In the genomic region with DNA sequence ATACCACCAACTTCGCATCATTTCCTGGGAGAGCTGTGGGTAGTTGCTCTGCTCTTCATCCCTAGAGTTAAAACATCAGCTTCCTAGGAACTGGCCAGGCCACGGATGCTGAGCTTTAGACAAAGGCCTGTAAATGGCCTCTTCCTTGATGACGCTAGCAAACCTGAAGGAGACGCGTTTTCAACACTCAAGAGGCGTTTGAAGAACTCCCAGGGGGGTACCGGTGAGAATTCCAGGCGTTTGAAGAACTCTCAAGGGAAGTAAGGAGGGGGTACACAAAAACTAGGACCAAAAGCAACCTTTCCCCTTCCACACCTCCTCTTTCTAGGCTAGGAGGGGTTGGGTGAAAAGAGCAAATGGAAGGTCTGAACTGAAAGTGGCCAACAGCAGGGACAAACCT, we compare ENCODE assay signal across 8 mouse cellular contexts. TPM values are rescaled to one million over a fixed set of nuclear protein-coding genes. Genes with fewer than 3 reads are reported as not detected.
DNase-seq lines count a peak whose midpoint lies in the region; ATAC-seq and TF ChIP-seq lines count a peak whose summit lies in the region.

No protein-coding gene starts in this region.

- no peak for ATAC-seq in kidney, postnatal 0 days (replicated peaks; ENCODE audit: low FRiP score, low read depth)
- ATAC-seq in embryonic facial prominence, embryonic 11.5 days (replicated peaks; ENCODE audit: insufficient number of reproducible peaks, low FRiP score, low TSS enrichment, low read depth), result no peak
- ATAC-seq in hindbrain, postnatal 0 days, result no peak
- no peak for ATAC-seq in megakaryocyte progenitor cell, adult 5-6 weeks (replicated peaks; ENCODE audit: poor library complexity)

- H3K9ac ChIP-seq in kidney, postnatal 0 days (ENCODE audit: low read depth, low read length), result peak overlapping the region; percentile 66
- peak overlapping the region; percentile 54 for H3K9ac ChIP-seq in embryonic facial prominence, embryonic 11.5 days (replicated peaks; ENCODE audit: low read length)
- H3K9ac ChIP-seq in hindbrain, postnatal 0 days (replicated peaks; ENCODE audit: low read length), result peak overlapping the region; percentile 40

- H3K79me2 ChIP-seq in myocyte (ENCODE audit: control insufficient read depth, insufficient read depth), result no peaks in the 10 kb centered on the region

- 5% methylated on average over 8 of the region's 8 CpGs for WGBS in kidney, postnatal 0 days
- 5% methylated on average over 8 of the region's 8 CpGs for WGBS in embryonic facial prominence, embryonic 11.5 days
- 5% methylated on average over 8 of the region's 8 CpGs for WGBS in hindbrain, postnatal 0 days

- H3ac ChIP-seq in myocyte (ENCODE audit: control insufficient read depth, insufficient read length), result no peak overlapping the region

- peak overlapping the region; percentile 65 for H3K4me3 ChIP-seq in kidney, postnatal 0 days (replicated peaks; ENCODE audit: low read depth, low read length)
- peak overlapping the region; percentile 45 for H3K4me3 ChIP-seq in embryonic facial prominence, embryonic 11.5 days (ENCODE audit: low read depth, low read length)
- peak overlapping the region; percentile 43 for H3K4me3 ChIP-seq in hindbrain, postnatal 0 days (ENCODE audit: low read length)
- H3K4me3 ChIP-seq in myocyte, result no peak overlapping the region

- intact Hi-C loops in left cerebral cortex, postnatal 14 days (cut with DNase I), result no loop called here

- peak overlapping the region; percentile 92 for H3K4me2 ChIP-seq in kidney, postnatal 0 days (ENCODE audit: low read length)
- H3K4me2 ChIP-seq in embryonic facial prominence, embryonic 11.5 days (ENCODE audit: low read depth, low read length), result peak overlapping the region; percentile 82
- H3K4me2 ChIP-seq in hindbrain, postnatal 0 days (ENCODE audit: low read depth, low read length), result peak overlapping the region; percentile 82
- H3K4me2 ChIP-seq in myocyte (ENCODE audit: low read depth), result peak overlapping the region; percentile 56

- peaks cover 26% of the 10 kb centered on the region for H3K4me1 ChIP-seq in kidney, postnatal 0 days (replicated peaks; ENCODE audit: insufficient read depth, low read length)
- H3K4me1 ChIP-seq in embryonic facial prominence, embryonic 11.5 days (ENCODE audit: control insufficient read depth, insufficient read depth, low read length), result no peaks in the 10 kb centered on the region
- H3K4me1 ChIP-seq in hindbrain, postnatal 0 days (ENCODE audit: insufficient read depth, low read length), result no peaks in the 10 kb centered on the region

- H3K9me3 ChIP-seq in kidney, postnatal 0 days (replicated peaks; ENCODE audit: low read length), result no peaks in the 10 kb centered on the region
- no peaks in the 10 kb centered on the region for H3K9me3 ChIP-seq in embryonic facial prominence, embryonic 11.5 days (replicated peaks; ENCODE audit: control insufficient read depth, low read length)
- H3K9me3 ChIP-seq in hindbrain, postnatal 0 days (ENCODE audit: low read length), result no peaks in the 10 kb centered on the region

- TF ChIP-seq POLR2A in myocyte (IDR thresholded peaks at IDR 0.05; ENCODE audit: insufficient read length, low read depth), result no peak

- no peak for DNase-seq in kidney, postnatal 0 days (ENCODE audit: low spot score)
- DNase-seq in kidney, postnatal 25 days, result no peak
- DNase-seq in embryonic facial prominence, embryonic 11.5 days (ENCODE audit: low spot score), result peak; percentile 47
- DNase-seq in hindbrain, postnatal 0 days (ENCODE audit: low spot score), result no peak
- no peak for DNase-seq in left cerebral cortex, postnatal 14 days (ENCODE audit: low spot score in 2 of 2)
- DNase-seq in natural killer cell, adult 2 months (ENCODE audit: low spot score in 2 of 2), result no peak

- no peaks in the 10 kb centered on the region for H3K36me3 ChIP-seq in kidney, postnatal 0 days (ENCODE audit: insufficient read depth, low read length)
- H3K36me3 ChIP-seq in embryonic facial prominence, embryonic 11.5 days (replicated peaks; ENCODE audit: control insufficient read depth, insufficient read depth, low read depth, low read length), result no peaks in the 10 kb centered on the region
- no peaks in the 10 kb centered on the region for H3K36me3 ChIP-seq in hindbrain, postnatal 0 days (ENCODE audit: insufficient read depth, low read length)
- H3K36me3 ChIP-seq in myocyte (ENCODE audit: control insufficient read depth, insufficient read depth), result no peaks in the 10 kb centered on the region

- no peak for TF ChIP-seq CTCF in kidney, postnatal 0 days (IDR thresholded peaks at IDR 0.05; ENCODE audit: low read depth)
- TF ChIP-seq CTCF in hindbrain, postnatal 0 days (IDR thresholded peaks at IDR 0.05; ENCODE audit: low read depth), result no peak

- H3K27ac ChIP-seq in kidney, postnatal 0 days, result peak overlapping the region; percentile 57
- no peak overlapping the region for H3K27ac ChIP-seq in embryonic facial prominence, embryonic 11.5 days (replicated peaks; ENCODE audit: low read depth, low read length)
- no peak overlapping the region for H3K27ac ChIP-seq in hindbrain, postnatal 0 days

- H3K27me3 ChIP-seq in kidney, postnatal 0 days (ENCODE audit: insufficient read depth, low read length), result no peaks in the 10 kb centered on the region
- no peaks in the 10 kb centered on the region for H3K27me3 ChIP-seq in embryonic facial prominence, embryonic 11.5 days (ENCODE audit: control insufficient read depth, insufficient read depth, low read length)
- 0 out of 2 replicates have a peak, but pooled peaks cover 4% of the 10 kb centered on the region for H3K27me3 ChIP-seq in hindbrain, postnatal 0 days (ENCODE audit: insufficient read depth, low read length)
- no peaks in the 10 kb centered on the region for H3K27me3 ChIP-seq in myocyte (ENCODE audit: control insufficient read depth, insufficient read depth, insufficient read length)

TF ChIP-seq in myocyte, 11 proteins besides CTCF, POLR2A, EP300 and RAD21:
- TF ChIP-seq MYOD1 (IDR thresholded peaks at IDR 0.05; ENCODE audit: control insufficient read depth in 1 of 3, insufficient read length in 2 of 3, low read depth in 2 of 3) (no peak), E2F4 (IDR thresholded peaks at IDR 0.05; ENCODE audit: insufficient read depth) (no peak), POLR2AphosphoS2 (IDR thresholded peaks at IDR 0.05; ENCODE audit: insufficient read length, low read depth) (no peak), MAX (IDR thresholded peaks at IDR 0.05; ENCODE audit: low read depth) (no peak), TCF3 (IDR thresholded peaks at IDR 0.05; ENCODE audit: insufficient read length, low read depth) (no peak), USF1 (IDR thresholded peaks at IDR 0.05; ENCODE audit: low read depth) (no peak), REST (IDR thresholded peaks at IDR 0.05; ENCODE audit: insufficient read depth, insufficient read length) (no peak), CEBPB (IDR thresholded peaks at IDR 0.05; ENCODE audit: insufficient read depth, poor library complexity, severe bottlenecking) (no peak), SRF (IDR thresholded peaks at IDR 0.05; ENCODE audit: control insufficient read depth, insufficient read length, low read depth) (no peak), MYOG (IDR thresholded peaks at IDR 0.05; ENCODE audit: control insufficient read depth in 1 of 3, insufficient read depth in 1 of 3, insufficient read length in 2 of 3, low read depth in 2 of 3) (no peak), TCF12 (IDR thresholded peaks at IDR 0.05; ENCODE audit: insufficient read depth, poor library complexity, severe bottlenecking) (no peak)

RNA-seq across cellular contexts. Expression of gene Rbp1, which starts 1.5 kb away (rescaled TPM):
- 112 and 113 TPM in 2 replicates for polyA plus RNA-seq in kidney, postnatal 0 days (2015; fragmentation: Nextera tagmentation; extraction: Ambion mirVana)
- 70.8 and 81.9 TPM in 2 replicates for polyA plus RNA-seq in embryonic facial prominence, embryonic 11.5 days (2014; fragmentation: Nextera tagmentation; extraction: Ambion mirVana)
- 6.2 and 12.0 TPM in 2 replicates for total RNA-seq in hindbrain, postnatal 0 days (2014; rRNA removed)
- polyA plus RNA-seq in hindbrain, postnatal 0 days (2015; fragmentation: Nextera tagmentation; extraction: Ambion mirVana), result 39.1 and 39.5 TPM in 2 replicates
- polyA plus RNA-seq in myocyte (2012; fragmentation: generic; extraction: Trizol), result 4.4 TPM
- total RNA-seq in left cerebral cortex, postnatal 14 days (2021), result 1 to 10 TPM; 6.7 to 6.8 TPM
- 0.95 and 1.8 TPM in 2 replicates for total RNA-seq in megakaryocyte progenitor cell, adult 5-6 weeks (2015)
- total RNA-seq in megakaryocyte progenitor cell, adult 5-6 weeks (2017), result 0.21 and 0.95 TPM in 2 replicates
